Mouse (Mus musculus) neural tube, embryonic 13.5 days (tissue): ENCODE measurements around the gene Cdc42se2. TPM values are rescaled to one million over a fixed set of nuclear protein-coding genes. Genes with fewer than 3 reads are reported as not detected.

Source experiments
- ATAC-seq: fragments of 200-750 bp; cut with Nextera tagmentation; 2 replicates; pipeline ENCODE4 v1.8.0; 2017; ENCODE audit warnings: low read depth, mild to moderate bottlenecking, moderate TSS enrichment, moderate library complexity
- H3K27ac ChIP-seq: fragments of 300-500 bp; sonication (generic); replicated peaks from 2 replicates; pipeline ENCODE4 v1.5.1; 2015; ENCODE audit warnings: moderate library complexity, mild to moderate bottlenecking, inconsistent platforms
- H3K27me3 ChIP-seq: fragments of 300-500 bp; sonication (generic); 2 replicates; pipeline ENCODE4 v1.6.1; 2015; ENCODE audit warnings: mild to moderate bottlenecking, inconsistent platforms
- H3K36me3 ChIP-seq: fragments of 300-500 bp; sonication (generic); 2 replicates; pipeline ENCODE4 v1.6.1; 2015; ENCODE audit warnings: mild to moderate bottlenecking, inconsistent platforms
- H3K4me1 ChIP-seq: fragments of 300-500 bp; sonication (generic); replicated peaks from 2 replicates; pipeline ENCODE4 v1.6.1; 2015; ENCODE audit warnings: inconsistent platforms
- H3K4me2 ChIP-seq: fragments of 300-500 bp; sonication (generic); 2 replicates; pipeline ENCODE4 v1.6.1; 2015; ENCODE audit warnings: inconsistent platforms, mild to moderate bottlenecking, moderate library complexity
- H3K4me3 ChIP-seq: fragments of 300-500 bp; sonication (generic); 2 replicates; pipeline ENCODE4 v1.5.1; 2015; ENCODE audit warnings: mild to moderate bottlenecking, inconsistent platforms
- H3K9ac ChIP-seq: fragments of 300-500 bp; sonication (generic); 2 replicates; pipeline ENCODE4 v1.6.1; 2015; ENCODE audit warnings: moderate library complexity, mild to moderate bottlenecking, inconsistent platforms
- H3K9me3 ChIP-seq: fragments of 300-500 bp; sonication (generic); 2 replicates; pipeline ENCODE4 v1.6.1; 2016; ENCODE audit warnings: inconsistent platforms
- WGBS: fragments of 180-500 bp; shearing (Covaris S2); methylation state at CpG from one replicate; pipeline ENCODE4 v1.1.7; 2015; 5-methylcytosine and 5-hydroxymethylcytosine counted together
- polyA plus RNA-seq: library from polyadenylated mRNA; unstranded; fragments of >200 nt; fragmentation: Nextera tagmentation; extraction: Ambion mirVana; gene quantifications from 2 replicates; pipeline ENCODE4 v1.2.1, GENCODE M21; 2015

Cdc42se2 gene
- polyA plus RNA-seq, 1 experiment from 2014 or later = 134 TPM

DNA sequence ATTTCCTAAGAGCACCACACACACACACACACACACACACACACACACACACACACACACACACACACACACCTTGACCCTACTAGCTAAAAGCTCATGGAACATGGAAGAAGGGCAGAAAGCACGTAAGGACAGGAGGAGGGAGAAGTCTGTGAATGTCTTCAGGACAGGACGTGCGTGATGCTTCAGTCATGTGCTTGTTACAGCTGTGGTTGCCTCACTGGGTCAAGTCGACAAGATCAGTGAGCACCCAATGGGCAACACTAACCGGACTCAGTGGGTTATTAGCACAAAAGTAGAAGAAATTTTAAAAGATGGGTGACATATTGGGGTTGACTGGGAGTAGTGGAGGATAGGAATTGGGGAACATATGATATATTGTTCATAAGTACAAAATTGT is 17.6 kb downstream of the Cdc42se2 start:
- Histone ChIP-seq H3K4me3 (no peak overlapping the region), H3K9me3 (no peaks in the 10 kb centered on the region), H3K4me2 (no peak overlapping the region), H3K36me3 (no peaks in the 10 kb centered on the region), H3K27me3 (no peaks in the 10 kb centered on the region), H3K4me1 (peaks cover 39% of the 10 kb centered on the region), H3K27ac (no peak overlapping the region), H3K9ac (no peak overlapping the region)
- WGBS = 87% methylated on average over 5 of the region's 5 CpGs
- ATAC-seq = no peak

DNA sequence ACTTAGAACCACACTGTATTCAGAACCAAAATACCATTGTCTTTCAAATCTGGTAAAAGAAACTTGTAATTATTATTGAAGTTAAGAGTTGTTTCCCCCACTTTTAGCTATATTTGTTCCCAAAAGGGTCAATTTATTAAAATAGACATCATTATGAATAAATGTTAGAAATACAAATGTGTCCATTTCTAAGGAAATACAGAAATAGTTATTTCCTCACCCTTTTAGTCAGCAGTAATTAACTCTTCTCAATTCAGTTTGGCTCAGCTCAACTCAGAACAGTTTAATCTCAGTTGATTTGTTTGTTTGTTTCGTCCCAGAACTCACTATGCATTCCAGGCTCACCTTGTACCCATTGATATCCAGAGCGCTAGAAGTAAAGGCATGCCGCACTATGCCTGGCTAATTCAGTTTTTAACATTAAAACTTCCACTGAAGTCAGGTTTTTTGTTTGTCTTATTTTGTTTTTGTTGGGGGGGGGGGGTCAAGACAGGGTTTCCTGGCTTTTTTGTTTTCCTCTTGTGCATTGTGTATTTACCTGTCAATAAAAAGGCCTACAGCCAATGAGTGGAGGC is 19.3 kb downstream of the Cdc42se2 start:
- no peak overlapping the region for H3K27ac ChIP-seq
- no peak for ATAC-seq
- no peaks in the 10 kb centered on the region for H3K36me3 ChIP-seq
- no peak overlapping the region for H3K4me2 ChIP-seq
- WGBS = 91% methylated on average over 3 of the region's 3 CpGs
- no peaks in the 10 kb centered on the region for H3K27me3 ChIP-seq
- H3K4me1 ChIP-seq = peaks cover 41% of the 10 kb centered on the region
- no peaks in the 10 kb centered on the region for H3K9me3 ChIP-seq
- no peak overlapping the region for H3K4me3 ChIP-seq
- no peak overlapping the region for H3K9ac ChIP-seq

DNA sequence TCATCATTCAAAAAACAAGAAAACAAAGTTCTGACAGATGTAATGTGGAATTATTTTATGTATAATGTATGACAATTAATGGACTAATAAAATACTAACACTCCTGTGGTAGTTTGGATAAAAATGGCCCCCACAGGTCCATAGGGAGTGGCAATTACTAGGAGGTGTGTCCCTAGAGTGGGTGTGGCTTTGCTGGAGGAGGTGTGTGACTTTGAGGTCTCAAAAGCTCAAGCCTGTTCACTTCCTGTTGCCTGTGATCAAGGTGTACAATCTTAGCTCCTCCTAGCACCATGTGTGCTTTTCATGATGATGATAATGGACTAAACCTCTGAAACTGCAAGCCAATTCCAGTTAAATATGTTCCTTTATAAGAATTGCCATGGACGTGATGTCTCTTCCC is 22.7 kb downstream of the Cdc42se2 start:
- Histone ChIP-seq H3K9me3 (no peaks in the 10 kb centered on the region), H3K4me3 (no peak overlapping the region), H3K27me3 (no peaks in the 10 kb centered on the region), H3K4me2 (no peak overlapping the region), H3K27ac (no peak overlapping the region), H3K9ac (no peak overlapping the region), H3K4me1 (peaks cover 41% of the 10 kb centered on the region), H3K36me3 (no peaks in the 10 kb centered on the region)
- WGBS = 89% methylated on average over 1 of the region's 1 CpGs
- no peak for ATAC-seq

GRCm38 (mm10) chr11:54764026-54764425 is 23.4 kb downstream of the Cdc42se2 start:
- no peak for ATAC-seq
- no peak overlapping the region for H3K27ac ChIP-seq
- H3K9me3 ChIP-seq = no peaks in the 10 kb centered on the region
- no peak overlapping the region for H3K4me2 ChIP-seq
- no peak overlapping the region for H3K4me3 ChIP-seq
- H3K36me3 ChIP-seq = no peaks in the 10 kb centered on the region
- H3K9ac ChIP-seq = no peak overlapping the region
- 82% methylated on average over 3 of the region's 3 CpGs for WGBS
- H3K4me1 ChIP-seq = peaks cover 38% of the 10 kb centered on the region
- H3K27me3 ChIP-seq = no peaks in the 10 kb centered on the region

GRCm38 (mm10) chr11:54762735-54763134 is 24.7 kb downstream of the Cdc42se2 start:
- Histone ChIP-seq H3K9ac (no peak overlapping the region), H3K9me3 (no peaks in the 10 kb centered on the region), H3K36me3 (no peaks in the 10 kb centered on the region), H3K4me1 (peaks cover 38% of the 10 kb centered on the region), H3K4me3 (no peak overlapping the region), H3K27me3 (no peaks in the 10 kb centered on the region), H3K4me2 (no peak overlapping the region), H3K27ac (no peak overlapping the region)
- no peak for ATAC-seq
- WGBS = 91% methylated on average over 5 of the region's 5 CpGs

DNA sequence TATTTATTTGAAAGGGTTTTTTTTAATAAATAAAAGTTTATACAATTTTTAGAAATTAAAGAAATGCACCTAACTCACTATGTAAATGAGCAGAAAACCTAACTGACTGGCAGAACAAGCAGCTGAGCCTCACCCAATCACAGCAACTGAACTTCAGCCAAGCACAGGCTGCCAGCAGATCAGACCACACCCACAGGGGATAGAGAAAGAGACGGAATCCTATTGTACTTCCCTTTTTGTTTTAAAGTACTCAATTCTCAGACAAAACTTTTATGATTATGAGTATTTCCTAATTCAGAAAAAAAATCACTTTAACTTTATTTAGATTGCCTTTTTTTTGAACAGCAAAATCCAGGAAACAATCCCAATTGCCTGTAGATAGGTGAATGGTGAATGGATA is 29.5 kb downstream of the Cdc42se2 start:
- Histone ChIP-seq H3K4me1 (peaks cover 63% of the 10 kb centered on the region), H3K4me3 (no peak overlapping the region), H3K27me3 (no peaks in the 10 kb centered on the region), H3K4me2 (no peak overlapping the region), H3K36me3 (peaks cover 3% of the 10 kb centered on the region; the same call in 1 of the 2 replicates), H3K9ac (no peak overlapping the region), H3K9me3 (no peaks in the 10 kb centered on the region), H3K27ac (no peak overlapping the region)
- 20% methylated on average over 1 of the region's 1 CpGs for WGBS
- ATAC-seq = no peak

DNA sequence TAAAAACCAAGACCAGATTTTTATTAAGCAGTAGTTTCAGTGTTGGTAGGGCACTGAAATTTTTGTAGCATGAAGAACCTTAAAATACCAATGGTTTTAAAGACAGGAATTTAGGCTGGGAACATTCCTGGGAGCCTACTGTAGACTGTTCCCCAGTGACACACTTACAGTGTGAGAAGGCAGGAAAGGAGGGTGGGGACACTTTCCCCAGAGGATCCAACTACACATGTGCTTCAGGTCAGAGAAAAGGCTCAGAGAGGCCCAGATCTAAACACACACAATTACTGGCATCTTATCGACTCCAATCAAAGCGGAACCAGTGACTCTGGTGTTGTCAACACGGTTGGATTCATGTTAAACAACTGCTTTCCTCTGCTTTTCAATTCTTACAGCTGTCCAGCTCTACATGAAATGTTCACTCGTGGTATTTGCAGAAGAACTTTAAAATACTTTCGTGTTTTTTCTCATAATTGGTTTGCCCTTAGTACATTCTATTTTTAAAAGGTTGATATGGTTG is 32.3 kb downstream of the Cdc42se2 start:
- 39% methylated on average over 5 of the region's 5 CpGs for WGBS
- ATAC-seq = no peak
- H3K4me3 ChIP-seq = no peak overlapping the region

DNA sequence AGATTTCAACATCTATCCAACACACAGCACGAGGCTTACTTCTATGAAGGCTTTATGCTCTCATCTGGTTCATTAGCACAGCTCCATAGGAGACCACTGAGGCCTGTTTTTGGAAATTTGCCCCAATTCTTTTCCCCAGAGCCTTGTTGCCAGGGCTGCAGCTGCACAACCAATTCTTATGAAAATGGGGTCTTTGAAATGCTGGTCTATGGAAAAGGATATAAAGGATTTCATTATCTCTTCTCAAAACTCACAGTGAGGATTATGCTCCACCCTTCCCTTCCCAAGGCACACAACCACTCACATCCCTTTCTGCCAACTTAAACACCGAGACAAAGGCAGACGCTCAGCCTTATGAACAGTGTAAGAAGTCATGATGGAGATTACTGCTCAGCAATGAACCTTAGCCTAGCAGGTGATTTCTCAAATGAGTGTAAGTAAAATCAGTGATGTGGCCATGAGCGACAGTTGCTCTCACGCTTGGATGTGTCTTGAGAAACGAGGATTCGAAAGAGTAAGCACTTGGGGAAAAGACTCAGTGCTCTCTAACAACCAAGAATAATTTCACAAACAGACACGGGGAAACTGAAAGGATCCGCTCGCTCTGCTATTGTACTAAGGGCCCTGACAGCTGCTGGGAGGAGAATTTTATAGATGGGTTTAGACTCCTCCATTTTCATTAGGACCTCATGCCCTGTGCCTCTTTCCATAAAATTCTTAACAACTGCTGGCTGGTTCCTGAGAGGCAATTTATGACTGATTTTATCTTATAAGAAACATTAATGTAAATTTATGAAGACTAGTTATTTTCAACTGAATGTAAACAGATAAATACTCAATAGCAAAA is 33.0 kb downstream of the Cdc42se2 start:
- H3K27me3 ChIP-seq = no peaks in the 10 kb centered on the region
- peaks cover 53% of the 10 kb centered on the region for H3K4me1 ChIP-seq
- H3K4me2 ChIP-seq = peak overlapping the region; percentile 36
- no peak overlapping the region for H3K4me3 ChIP-seq
- H3K27ac ChIP-seq = peak overlapping the region; percentile 94
- peak; percentile 88 for ATAC-seq
- WGBS = 23% methylated on average over 10 of the region's 10 CpGs
- peaks cover 10% of the 10 kb centered on the region; the same call in 1 of the 2 replicates for H3K36me3 ChIP-seq
- H3K9ac ChIP-seq = peak overlapping the region; percentile 13; the same call in 1 of the 2 replicates
- no peaks in the 10 kb centered on the region for H3K9me3 ChIP-seq

More for the DNA sequence above, 32.3 kb downstream of the Cdc42se2 start:
- Histone ChIP-seq H3K36me3 (peaks cover 7% of the 10 kb centered on the region; the same call in 1 of the 2 replicates), H3K9ac (no peak overlapping the region), H3K4me2 (peak overlapping the region; percentile 36), H3K4me1 (peaks cover 55% of the 10 kb centered on the region), H3K27me3 (no peaks in the 10 kb centered on the region), H3K9me3 (no peaks in the 10 kb centered on the region), H3K27ac (peak overlapping the region; percentile 94)

- no peak overlapping the region for H3K4me2 ChIP-seq
- H3K27me3 ChIP-seq = no peaks in the 10 kb centered on the region
- no peak overlapping the region for H3K4me3 ChIP-seq
- peaks cover 36% of the 10 kb centered on the region for H3K4me1 ChIP-seq
- H3K36me3 ChIP-seq = peaks cover 30% of the 10 kb centered on the region; the same call in 1 of the 2 replicates
- 38% methylated on average over 4 of the region's 4 CpGs for WGBS
- no peak overlapping the region for H3K9ac ChIP-seq
- no peak for ATAC-seq
- H3K9me3 ChIP-seq = no peaks in the 10 kb centered on the region
- 0 out of 2 replicates have a peak overlapping the region, but pooled peaks have one; percentile 33 for H3K27ac ChIP-seq
Measured at GRCm38 (mm10) chr11:54751502-54751901, 36.0 kb downstream of the Cdc42se2 start.

DNA sequence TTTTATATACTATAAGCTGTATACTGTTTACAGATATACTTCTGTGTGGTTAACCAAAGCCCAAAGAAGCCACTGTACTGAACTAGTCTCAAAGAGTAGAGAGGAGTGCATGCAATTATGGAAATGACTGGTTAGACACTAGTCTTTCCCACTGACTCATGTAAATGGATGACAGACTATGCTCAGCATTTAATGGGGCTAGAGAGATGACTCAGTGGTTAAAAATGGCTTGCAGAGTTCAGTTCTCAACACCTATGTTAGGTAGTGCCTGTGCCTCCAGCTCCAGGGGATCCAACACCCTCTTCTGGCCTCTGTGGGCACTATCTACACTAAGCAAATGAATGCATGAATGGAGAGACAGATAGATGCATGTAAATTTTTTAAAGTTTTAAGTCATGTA is 38.6 kb downstream of the Cdc42se2 start:
- peaks cover 11% of the 10 kb centered on the region for H3K4me1 ChIP-seq
- no peaks in the 10 kb centered on the region for H3K27me3 ChIP-seq
- no peak for ATAC-seq
- no peaks in the 10 kb centered on the region for H3K9me3 ChIP-seq
- no peak overlapping the region for H3K4me3 ChIP-seq
- no peak overlapping the region for H3K9ac ChIP-seq
- H3K36me3 ChIP-seq = peaks cover 30% of the 10 kb centered on the region; the same call in 1 of the 2 replicates
- H3K4me2 ChIP-seq = no peak overlapping the region
- H3K27ac ChIP-seq = no peak overlapping the region

GRCm38 (mm10) chr11:54744231-54744630 is 43.2 kb downstream of the Cdc42se2 start:
- Histone ChIP-seq H3K9me3 (no peaks in the 10 kb centered on the region), H3K27me3 (no peaks in the 10 kb centered on the region), H3K27ac (no peak overlapping the region), H3K4me3 (no peak overlapping the region), H3K4me2 (no peak overlapping the region), H3K4me1 (no peaks in the 10 kb centered on the region), H3K9ac (no peak overlapping the region), H3K36me3 (peaks cover 33% of the 10 kb centered on the region)
- 71% methylated on average over 1 of the region's 1 CpGs for WGBS
- ATAC-seq = no peak

GRCm38 (mm10) chr11:54741330-54741729 is 46.1 kb downstream of the Cdc42se2 start:
- no peak for ATAC-seq
- peaks cover 32% of the 10 kb centered on the region for H3K36me3 ChIP-seq
- WGBS = 99% methylated on average over 2 of the region's 2 CpGs
- no peak overlapping the region for H3K27ac ChIP-seq
- H3K27me3 ChIP-seq = no peaks in the 10 kb centered on the region
- H3K9ac ChIP-seq = no peak overlapping the region
- H3K4me3 ChIP-seq = no peak overlapping the region
- no peaks in the 10 kb centered on the region for H3K4me1 ChIP-seq
- H3K4me2 ChIP-seq = no peak overlapping the region
- no peaks in the 10 kb centered on the region for H3K9me3 ChIP-seq
